Mouse (Mus musculus): ENCODE measurements at regions not wholly inside any gene's neighbourhood (a gene's known extent, or its start where the extent isn't known, plus 50 kb on each side); places are given as distances from the start of the nearest gene placed in this dataset.

- Histone ChIP-seq H3K36me3 (ENCODE audit: control insufficient read depth, insufficient read depth, low read length) (no peaks in the 10 kb centered on the region), H3K27me3 (ENCODE audit: control insufficient read depth, insufficient read depth, low read length) (no peaks in the 10 kb centered on the region), H3K27ac (ENCODE audit: control insufficient read depth, insufficient read depth, low read depth, low read length) (no peak overlapping the region), H3K4me1 (ENCODE audit: control insufficient read depth, insufficient read depth, low read length) (peaks cover 2% of the 10 kb centered on the region; the same call in 1 of the 2 replicates), H3K4me3 (ENCODE audit: control insufficient read depth, low read depth, low read length) (no peak overlapping the region)
- TF ChIP-seq CTCF (IDR thresholded peaks at IDR 0.05; ENCODE audit: control insufficient read depth, insufficient read depth, insufficient replicate concordance, low read depth, low read length), result no peak
Observed at GRCm38 (mm10) chr16:29973250-29973649, 90.9 kb upstream of the Hes1 start.

- Histone ChIP-seq H3K27me3 (ENCODE audit: control insufficient read depth, insufficient read depth, low read length) (no peaks in the 10 kb centered on the region), H3K4me1 (ENCODE audit: control insufficient read depth, insufficient read depth, low read length) (peaks cover 2% of the 10 kb centered on the region; the same call in 1 of the 2 replicates), H3K4me3 (ENCODE audit: control insufficient read depth, low read depth, low read length) (no peak overlapping the region), H3K27ac (ENCODE audit: control insufficient read depth, insufficient read depth, low read depth, low read length) (no peak overlapping the region), H3K36me3 (ENCODE audit: control insufficient read depth, insufficient read depth, low read length) (no peaks in the 10 kb centered on the region)
- no peak for TF ChIP-seq CTCF (IDR thresholded peaks at IDR 0.05; ENCODE audit: control insufficient read depth, insufficient read depth, insufficient replicate concordance, low read depth, low read length)
- no peak for TF ChIP-seq POLR2A (IDR thresholded peaks at IDR 0.05; ENCODE audit: control insufficient read depth, low read depth, low read length)
Observed at GRCm38 (mm10) chr16:29975800-29976199, 88.4 kb upstream of the Hes1 start.

GRCm38 (mm10) chr16:29977011-29977410 is 87.2 kb upstream of the Hes1 start:
- Histone ChIP-seq H3K36me3 (ENCODE audit: control insufficient read depth, insufficient read depth, low read length) (no peaks in the 10 kb centered on the region), H3K4me3 (ENCODE audit: control insufficient read depth, low read depth, low read length) (no peak overlapping the region), H3K27me3 (ENCODE audit: control insufficient read depth, insufficient read depth, low read length) (no peaks in the 10 kb centered on the region), H3K4me1 (ENCODE audit: control insufficient read depth, insufficient read depth, low read length) (peaks cover 2% of the 10 kb centered on the region; the same call in 1 of the 2 replicates), H3K27ac (ENCODE audit: control insufficient read depth, insufficient read depth, low read depth, low read length) (no peak overlapping the region)
- TF ChIP-seq CTCF (IDR thresholded peaks at IDR 0.05; ENCODE audit: control insufficient read depth, insufficient read depth, insufficient replicate concordance, low read depth, low read length) (no peak), POLR2A (IDR thresholded peaks at IDR 0.05; ENCODE audit: control insufficient read depth, low read depth, low read length) (no peak)

- Histone ChIP-seq H3K36me3 (ENCODE audit: control insufficient read depth, insufficient read depth, low read length) (no peaks in the 10 kb centered on the region), H3K27ac (ENCODE audit: control insufficient read depth, insufficient read depth, low read depth, low read length) (no peak overlapping the region), H3K4me1 (ENCODE audit: control insufficient read depth, insufficient read depth, low read length) (peaks cover 2% of the 10 kb centered on the region; the same call in 1 of the 2 replicates), H3K27me3 (ENCODE audit: control insufficient read depth, insufficient read depth, low read length) (no peaks in the 10 kb centered on the region), H3K4me3 (ENCODE audit: control insufficient read depth, low read depth, low read length) (no peak overlapping the region)
- no peak for TF ChIP-seq CTCF (IDR thresholded peaks at IDR 0.05; ENCODE audit: control insufficient read depth, insufficient read depth, insufficient replicate concordance, low read depth, low read length)
- no peak for TF ChIP-seq POLR2A (IDR thresholded peaks at IDR 0.05; ENCODE audit: control insufficient read depth, low read depth, low read length)
Observed at GRCm38 (mm10) chr16:29977711-29978110, 86.5 kb upstream of the Hes1 start.

GRCm38 (mm10) chr16:29979066-29979465 is 85.1 kb upstream of the Hes1 start:
- TF ChIP-seq POLR2A (IDR thresholded peaks at IDR 0.05; ENCODE audit: control insufficient read depth, low read depth, low read length) (no peak), CTCF (IDR thresholded peaks at IDR 0.05; ENCODE audit: control insufficient read depth, insufficient read depth, insufficient replicate concordance, low read depth, low read length) (no peak)
- no peak overlapping the region for H3K27ac ChIP-seq (ENCODE audit: control insufficient read depth, insufficient read depth, low read depth, low read length)
- no peaks in the 10 kb centered on the region for H3K4me1 ChIP-seq (ENCODE audit: control insufficient read depth, insufficient read depth, low read length)
- no peaks in the 10 kb centered on the region for H3K36me3 ChIP-seq (ENCODE audit: control insufficient read depth, insufficient read depth, low read length)
- H3K4me3 ChIP-seq (ENCODE audit: control insufficient read depth, low read depth, low read length), result no peak overlapping the region
- no peaks in the 10 kb centered on the region for H3K27me3 ChIP-seq (ENCODE audit: control insufficient read depth, insufficient read depth, low read length)

- no peaks in the 10 kb centered on the region for H3K27me3 ChIP-seq (ENCODE audit: control insufficient read depth, insufficient read depth, low read length)
- no peaks in the 10 kb centered on the region for H3K36me3 ChIP-seq (ENCODE audit: control insufficient read depth, insufficient read depth, low read length)
- no peak overlapping the region for H3K4me3 ChIP-seq (ENCODE audit: control insufficient read depth, low read depth, low read length)
- no peaks in the 10 kb centered on the region for H3K4me1 ChIP-seq (ENCODE audit: control insufficient read depth, insufficient read depth, low read length)
- TF ChIP-seq CTCF (IDR thresholded peaks at IDR 0.05; ENCODE audit: control insufficient read depth, insufficient read depth, insufficient replicate concordance, low read depth, low read length) (no peak), POLR2A (IDR thresholded peaks at IDR 0.05; ENCODE audit: control insufficient read depth, low read depth, low read length) (no peak)
- H3K27ac ChIP-seq (ENCODE audit: control insufficient read depth, insufficient read depth, low read depth, low read length), result no peak overlapping the region
Observed at GRCm38 (mm10) chr16:29981543-29981942, 82.6 kb upstream of the Hes1 start.

GRCm38 (mm10) chr16:29982224-29982785 is 81.9 kb upstream of the Hes1 start:
- H3K36me3 ChIP-seq (ENCODE audit: control insufficient read depth, insufficient read depth, low read length), result no peaks in the 10 kb centered on the region
- no peak overlapping the region for H3K27ac ChIP-seq (ENCODE audit: control insufficient read depth, insufficient read depth, low read depth, low read length)
- no peaks in the 10 kb centered on the region for H3K27me3 ChIP-seq (ENCODE audit: control insufficient read depth, insufficient read depth, low read length)
- TF ChIP-seq CTCF (IDR thresholded peaks at IDR 0.05; ENCODE audit: control insufficient read depth, insufficient read depth, insufficient replicate concordance, low read depth, low read length), result no peak
- TF ChIP-seq POLR2A (IDR thresholded peaks at IDR 0.05; ENCODE audit: control insufficient read depth, low read depth, low read length), result no peak
- H3K4me3 ChIP-seq (ENCODE audit: control insufficient read depth, low read depth, low read length), result no peak overlapping the region
- H3K4me1 ChIP-seq (ENCODE audit: control insufficient read depth, insufficient read depth, low read length), result no peaks in the 10 kb centered on the region

GRCm38 (mm10) chr16:29983161-29983560 is 81.0 kb upstream of the Hes1 start:
- H3K27ac ChIP-seq (ENCODE audit: control insufficient read depth, insufficient read depth, low read depth, low read length), result no peak overlapping the region
- H3K4me1 ChIP-seq (ENCODE audit: control insufficient read depth, insufficient read depth, low read length), result no peaks in the 10 kb centered on the region
- no peak overlapping the region for H3K4me3 ChIP-seq (ENCODE audit: control insufficient read depth, low read depth, low read length)
- no peaks in the 10 kb centered on the region for H3K27me3 ChIP-seq (ENCODE audit: control insufficient read depth, insufficient read depth, low read length)
- TF ChIP-seq CTCF (IDR thresholded peaks at IDR 0.05; ENCODE audit: control insufficient read depth, insufficient read depth, insufficient replicate concordance, low read depth, low read length), result no peak
- no peaks in the 10 kb centered on the region for H3K36me3 ChIP-seq (ENCODE audit: control insufficient read depth, insufficient read depth, low read length)
